Mouse (Mus musculus) layer of hippocampus, adult 11-12 months (tissue): Measurements from ENCODE around the gene Lrrc30.

ENCODE experiments used
- DNase-seq: peaks from one replicate; pipeline ENCODE4 v3.0.0; 2022; ENCODE audit warnings: low spot score

Lrrc30 gene

DNA sequence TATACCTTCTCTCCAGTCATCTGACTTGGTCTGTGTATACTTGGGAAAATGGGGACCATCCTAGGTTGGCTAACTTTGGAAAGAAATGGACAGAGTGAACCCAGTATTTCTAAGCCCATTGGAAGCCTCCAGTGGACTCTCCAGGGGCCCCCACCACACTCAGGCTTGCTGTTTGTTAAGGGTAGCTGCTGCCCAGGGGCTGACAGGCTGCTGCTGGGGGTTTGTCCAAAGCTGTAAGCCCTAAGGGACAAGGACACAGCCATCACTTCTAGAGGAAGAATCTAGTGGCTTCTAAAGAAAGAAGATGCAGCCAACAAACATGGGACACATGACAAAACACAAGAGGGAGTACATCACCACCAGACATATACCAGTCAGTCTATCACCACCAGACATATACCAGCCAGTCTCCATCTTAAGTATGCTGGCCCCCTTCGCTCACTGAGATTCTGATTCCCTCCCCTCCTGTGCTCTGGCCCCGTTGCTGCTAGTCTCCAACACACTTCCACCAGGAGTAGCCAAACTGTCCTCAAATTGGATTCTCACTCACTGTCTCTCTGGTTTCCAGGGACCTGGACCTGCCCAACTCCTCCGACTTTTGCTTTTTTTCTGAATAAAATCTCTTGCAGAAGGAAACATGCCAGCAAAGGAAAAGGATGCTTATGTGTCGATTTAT is 49.7 kb downstream of the Lrrc30 start:
- no peak for DNase-seq

- DNase-seq: no peak
These were observed 50.7 kb downstream of the Lrrc30 start for GRCm38 (mm10) chr17:67581839-67582238.
